8 mouse cellular contexts compared by ENCODE assay signal in genomic region chr19:11044996-11045711, GRCm38 (mm10). TPM values are rescaled to one million over a fixed set of nuclear protein-coding genes. Genes with fewer than 3 reads are reported as not detected.
DNase-seq lines count a peak whose midpoint lies in the region; ATAC-seq and TF ChIP-seq lines count a peak whose summit lies in the region.

No protein-coding gene starts in this region.

- TF ChIP-seq CTCF in hindbrain, postnatal 0 days (IDR thresholded peaks at IDR 0.05; ENCODE audit: low read depth) = peak; percentile 56
- peak; percentile 95 for TF ChIP-seq CTCF in small intestine, adult 2 months (IDR thresholded peaks at IDR 0.05; ENCODE audit: extremely low read depth, insufficient read length, insufficient replicate concordance, low read depth, low read length)

- WGBS in hindbrain, postnatal 0 days = 6% methylated on average over 29 of the region's 40 CpGs
- WGBS in limb, embryonic 10.5 days = 8% methylated on average over 34 of the region's 40 CpGs
- WGBS in midbrain, embryonic 10.5 days = 6% methylated on average over 39 of the region's 40 CpGs
- WGBS in small intestine, adult 2 months = 5% methylated on average over 27 of the region's 40 CpGs

- DNase-seq in T-cell, adult 2 months (ENCODE audit: low spot score) = peak; percentile 79
- peak; percentile 34 for DNase-seq in c-Kit-positive CD71-positive TER-119-positive erythroid progenitor cells, embryonic 14.5 days (ENCODE audit: low spot score)
- DNase-seq in gastrocnemius, postnatal 14 days = peak; percentile 74
- DNase-seq in hindbrain, postnatal 0 days (ENCODE audit: low spot score) = peak; percentile 67
- DNase-seq in limb, embryonic 10.5 days (ENCODE audit: low spot score) = peak; percentile 83
- DNase-seq in midbrain, embryonic 10.5 days (ENCODE audit: low spot score) = peak; percentile 80
- DNase-seq in MN1 (ENCODE audit: low spot score) = no peak

- H3K27me3 ChIP-seq in hindbrain, postnatal 0 days (ENCODE audit: insufficient read depth, low read length) = no peaks in the 10 kb centered on the region
- H3K27me3 ChIP-seq in limb, embryonic 10.5 days (ENCODE audit: low read depth, poor library complexity, severe bottlenecking) = 0 out of 2 replicates have a peak, but pooled peaks cover 6% of the 10 kb centered on the region
- peaks cover 13% of the 10 kb centered on the region for H3K27me3 ChIP-seq in midbrain, embryonic 10.5 days (ENCODE audit: low read depth, poor library complexity, severe bottlenecking)
- no peaks in the 10 kb centered on the region for H3K27me3 ChIP-seq in small intestine, adult 2 months (ENCODE audit: control insufficient read depth, insufficient read depth, low read length)

- peak overlapping the region; percentile 35; the same call in 1 of the 2 replicates for H3K9ac ChIP-seq in hindbrain, postnatal 0 days (replicated peaks; ENCODE audit: low read length)

- intact Hi-C loops in gastrocnemius, postnatal 14 days (cut with DNase I; ENCODE audit: low total_unique reads) = no loop called here

- H3K4me1 ChIP-seq in hindbrain, postnatal 0 days (ENCODE audit: insufficient read depth, low read length) = no peaks in the 10 kb centered on the region
- no peaks in the 10 kb centered on the region for H3K4me1 ChIP-seq in limb, embryonic 10.5 days
- peaks cover 6% of the 10 kb centered on the region; the same call in 1 of the 2 replicates for H3K4me1 ChIP-seq in midbrain, embryonic 10.5 days
- peaks cover 5% of the 10 kb centered on the region for H3K4me1 ChIP-seq in small intestine, adult 2 months (ENCODE audit: control insufficient read depth, insufficient read depth, insufficient read length, low read length)

- peak; percentile 12; the same call in 1 of the 2 replicates for TF ChIP-seq POLR2A in small intestine, adult 2 months (IDR thresholded peaks at IDR 0.05; ENCODE audit: low read depth, low read length)

- H3K27ac ChIP-seq in hindbrain, postnatal 0 days = no peak overlapping the region
- H3K27ac ChIP-seq in limb, embryonic 10.5 days = 0 out of 2 replicates have a peak overlapping the region, but pooled peaks have one; percentile 43
- peak overlapping the region; percentile 55; the same call in 1 of the 2 replicates for H3K27ac ChIP-seq in midbrain, embryonic 10.5 days (replicated peaks)
- H3K27ac ChIP-seq in small intestine, adult 2 months (ENCODE audit: insufficient read depth, low read depth, low read length) = peak overlapping the region; percentile 40

- peak; percentile 98 for ATAC-seq in hindbrain, postnatal 0 days

- H3K36me3 ChIP-seq in hindbrain, postnatal 0 days (ENCODE audit: insufficient read depth, low read length) = no peaks in the 10 kb centered on the region
- no peaks in the 10 kb centered on the region for H3K36me3 ChIP-seq in limb, embryonic 10.5 days
- H3K36me3 ChIP-seq in midbrain, embryonic 10.5 days = no peaks in the 10 kb centered on the region
- peaks cover 6% of the 10 kb centered on the region; the same call in 1 of the 2 replicates for H3K36me3 ChIP-seq in small intestine, adult 2 months (ENCODE audit: control insufficient read depth, insufficient read depth, low read length)

- H3K4me2 ChIP-seq in hindbrain, postnatal 0 days (ENCODE audit: low read depth, low read length) = peak overlapping the region; percentile 56

- peak overlapping the region; percentile 38 for H3K4me3 ChIP-seq in hindbrain, postnatal 0 days (ENCODE audit: low read length)
- peak overlapping the region; percentile 42 for H3K4me3 ChIP-seq in limb, embryonic 10.5 days
- H3K4me3 ChIP-seq in midbrain, embryonic 10.5 days = peak overlapping the region; percentile 52
- H3K4me3 ChIP-seq in small intestine, adult 2 months (ENCODE audit: low read depth, low read length) = peak overlapping the region; percentile 64

- no peaks in the 10 kb centered on the region for H3K9me3 ChIP-seq in hindbrain, postnatal 0 days (ENCODE audit: low read length)
- H3K9me3 ChIP-seq in limb, embryonic 10.5 days (replicated peaks) = no peaks in the 10 kb centered on the region
- H3K9me3 ChIP-seq in midbrain, embryonic 10.5 days (replicated peaks) = no peaks in the 10 kb centered on the region

RNA-seq across cellular contexts. Expression of gene Ms4a18, which starts 27.3 kb away (rescaled TPM):
- total RNA-seq in gastrocnemius, postnatal 14 days (2021) = not detected
- not detected in 2 replicates for total RNA-seq in hindbrain, postnatal 0 days (2014; rRNA removed)
- polyA plus RNA-seq in hindbrain, postnatal 0 days (2015; fragmentation: Nextera tagmentation; extraction: Ambion mirVana) = not detected in 2 replicates
- polyA plus RNA-seq in limb, embryonic 10.5 days (2016; fragmentation: Nextera tagmentation; extraction: Ambion mirVana) = not detected in 2 replicates
- not detected in 2 replicates for polyA plus RNA-seq in midbrain, embryonic 10.5 days (2016; fragmentation: Nextera tagmentation; extraction: Ambion mirVana)
- polyA plus RNA-seq in small intestine, adult 2 months (2012; rRNA removed) = 30.4 and 79.4 TPM in 2 replicates

RNA-seq across cellular contexts. Expression of gene Ms4a8a, which starts 35.7 kb away (rescaled TPM):
- under 1 TPM; 0.71 to 0.78 TPM for total RNA-seq in gastrocnemius, postnatal 14 days (2021)
- total RNA-seq in hindbrain, postnatal 0 days (2014; rRNA removed) = not detected in 2 replicates
- polyA plus RNA-seq in hindbrain, postnatal 0 days (2015; fragmentation: Nextera tagmentation; extraction: Ambion mirVana) = not detected in 2 replicates
- polyA plus RNA-seq in limb, embryonic 10.5 days (2016; fragmentation: Nextera tagmentation; extraction: Ambion mirVana) = not detected in 2 replicates
- polyA plus RNA-seq in midbrain, embryonic 10.5 days (2016; fragmentation: Nextera tagmentation; extraction: Ambion mirVana) = not detected in 2 replicates
- polyA plus RNA-seq in small intestine, adult 2 months (2012; rRNA removed) = 173 and 417 TPM in 2 replicates

RNA-seq across cellular contexts. Expression of gene Ms4a15, which starts 52.1 kb away (rescaled TPM):
- not detected for total RNA-seq in gastrocnemius, postnatal 14 days (2021)
- total RNA-seq in hindbrain, postnatal 0 days (2014; rRNA removed) = not detected in 2 replicates
- not detected in 2 replicates for polyA plus RNA-seq in hindbrain, postnatal 0 days (2015; fragmentation: Nextera tagmentation; extraction: Ambion mirVana)
- polyA plus RNA-seq in limb, embryonic 10.5 days (2016; fragmentation: Nextera tagmentation; extraction: Ambion mirVana) = not detected in 2 replicates
- not detected in 2 replicates for polyA plus RNA-seq in midbrain, embryonic 10.5 days (2016; fragmentation: Nextera tagmentation; extraction: Ambion mirVana)
- polyA plus RNA-seq in small intestine, adult 2 months (2012; rRNA removed) = 0.20 and 1.9 TPM in 2 replicates

Comparison
In these comparisons a context has a peak if more than half of its experiments do, and no peak if none do; other contexts are left out.
1. RNA of gene Ms4a18, which starts 27.3 kb away (polyA plus RNA-seq): 30.4 to 79.4 TPM in small intestine, adult 2 months; not detected in hindbrain, postnatal 0 days, not detected in limb, embryonic 10.5 days and not detected in midbrain, embryonic 10.5 days; every median in the first group is over 10 times any median in the second.
2. RNA of gene Ms4a8a, which starts 35.7 kb away (polyA plus RNA-seq): 173 to 417 TPM in small intestine, adult 2 months; not detected in hindbrain, postnatal 0 days, not detected in limb, embryonic 10.5 days and not detected in midbrain, embryonic 10.5 days; every median in the first group is over 100 times any median in the second.
3. Peak in every context shown above with its lines, with median percentiles within 50 percentile points of each other: H3K4me3 ChIP-seq.